Mouse (Mus musculus) olfactory bulb, adult 2 months (tissue): ENCODE results near the gene Gdf1.
A peak's percentile ranks its signal among the peaks of the same experiment; 100 is the strongest.

Experiments used
- CTCF ChIP-seq: fragments of 200-500 bp; IDR thresholded peaks from 2 replicates; pipeline ENCODE4 v1.5.1; 2012; ENCODE audit warnings: low read depth, mild to moderate bottlenecking, low read length, moderate library complexity; ENCODE audit not compliant: insufficient read depth
- POLR2A ChIP-seq: fragments of 200-500 bp; IDR thresholded peaks from 2 replicates; pipeline ENCODE4 v1.6.1; 2012; ENCODE audit warnings: mild to moderate bottlenecking, low read depth, low read length, moderate library complexity; ENCODE audit not compliant: insufficient read depth

GRCm38 (mm10) chr8:70315624-70316510, 13.8 kb upstream of the Gdf1 start, which contains the start of gene Cers1:
- peak; percentile 73; the same call in 1 of the 2 replicates for TF ChIP-seq POLR2A
- no peak for TF ChIP-seq CTCF
